Mouse (Mus musculus): ENCODE results near the gene Tmx1.

DNA sequence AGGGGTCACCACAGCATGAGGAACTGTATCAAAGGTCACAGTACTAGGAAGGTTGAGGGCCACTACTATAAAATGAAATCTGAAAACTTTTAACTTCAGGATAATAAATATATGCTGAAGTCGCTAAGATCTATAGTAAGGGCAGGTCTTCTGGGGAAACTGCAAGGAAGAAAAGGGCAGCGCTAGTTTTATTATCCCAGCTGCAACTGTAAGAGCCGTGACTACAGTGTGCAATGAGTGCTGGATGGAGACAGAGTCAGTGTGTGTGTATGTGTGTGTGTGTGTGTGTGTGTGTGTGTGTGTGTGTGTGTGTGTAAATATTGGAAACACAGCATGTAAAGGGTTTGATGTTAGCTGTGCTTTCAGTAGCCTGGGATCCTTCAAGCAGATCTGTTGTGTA is 25.0 kb upstream of the Tmx1 start:
- no peak for TF ChIP-seq POLR2A (IDR thresholded peaks at IDR 0.05; ENCODE audit: low read depth, low read length)
- no peak for TF ChIP-seq CTCF (conservative IDR thresholded peaks at IDR 0.05; ENCODE audit: insufficient read depth, insufficient read length, low read depth, low read length)

Measured in kidney, adult 2 months (tissue).